In genomic region chr1:75264091-75264880, GRCm38 (mm10) we compare ENCODE assay signal across 9 mouse cellular contexts. TPM values are rescaled to one million over a fixed set of nuclear protein-coding genes. Genes with fewer than 3 reads are reported as not detected.
DNase-seq lines count a peak whose midpoint lies in the region; ATAC-seq and TF ChIP-seq lines count a peak whose summit lies in the region.
"Had no signal": no experiment of that assay in that cellular context is flagged by ENCODE, and none has a peak within 500 bp of the region (broad histone marks: within the 10 kb centered on the region; RNA-seq: fewer than 3 reads in every experiment).

Ptprn (minus strand) TSS chr1:75264502.

- 19% methylated on average over 20 of the region's 32 CpGs for WGBS in embryonic facial prominence, embryonic 14.5 days
- WGBS in midbrain, embryonic 15.5 days = 11% methylated on average over 31 of the region's 32 CpGs

- H3K36me3 ChIP-seq in E14TG2a.4 (ENCODE audit: insufficient read depth, low read length) = no peaks in the 10 kb centered on the region
- H3K36me3 ChIP-seq in embryonic facial prominence, embryonic 14.5 days (ENCODE audit: control insufficient read depth, insufficient read depth, low read length) = no peaks in the 10 kb centered on the region
- H3K36me3 ChIP-seq in midbrain, embryonic 15.5 days (replicated peaks) = no peaks in the 10 kb centered on the region
- H3K36me3 ChIP-seq: limb, embryonic 15.5 days had no signal

- no peak within 1 kb of the TSS for H3K4me2 ChIP-seq in embryonic facial prominence, embryonic 14.5 days (ENCODE audit: low read depth, low read length)
- H3K4me2 ChIP-seq in midbrain, embryonic 15.5 days = peak within 1 kb of the TSS; percentile 79
- H3K4me2 ChIP-seq: limb, embryonic 15.5 days had no signal

- H3K9ac ChIP-seq in embryonic facial prominence, embryonic 14.5 days (ENCODE audit: low read depth, low read length) = no peak within 1 kb of the TSS
- H3K9ac ChIP-seq in midbrain, embryonic 15.5 days = peak within 1 kb of the TSS; percentile 63
- H3K9ac ChIP-seq: limb, embryonic 15.5 days had no signal

- TF ChIP-seq CTCF in E14TG2a.4 (conservative IDR thresholded peaks at IDR 0.05; ENCODE audit: low read length) = 0 out of 2 replicates have a peak, but pooled peaks have one; percentile 10

- H3K9me3 ChIP-seq in E14TG2a.4 (ENCODE audit: low read length) = no peaks in the 10 kb centered on the region
- no peaks in the 10 kb centered on the region for H3K9me3 ChIP-seq in embryonic facial prominence, embryonic 14.5 days (ENCODE audit: control insufficient read depth, low read length)
- no peaks in the 10 kb centered on the region for H3K9me3 ChIP-seq in midbrain, embryonic 15.5 days
- H3K9me3 ChIP-seq: limb, embryonic 15.5 days had no signal

- peak; percentile 37; the same call in 1 of the 2 replicates for ATAC-seq in embryonic facial prominence, embryonic 14.5 days (ENCODE audit: low read depth)
- peak; percentile 85 for ATAC-seq in midbrain, embryonic 15.5 days (replicated peaks)
- ATAC-seq in CD4-positive, CD25-positive, alpha-beta regulatory T cell, adult 4 months = no peak

- H3K4me3 ChIP-seq in E14TG2a.4 (replicated peaks; ENCODE audit: low read length) = peak within 1 kb of the TSS; percentile 80
- peak within 1 kb of the TSS; percentile 15; the same call in 1 of the 2 replicates for H3K4me3 ChIP-seq in embryonic facial prominence, embryonic 14.5 days (ENCODE audit: low read depth, low read length)
- H3K4me3 ChIP-seq in midbrain, embryonic 15.5 days = peak within 1 kb of the TSS; percentile 60
- H3K4me3 ChIP-seq: limb, embryonic 15.5 days had no signal

- H3K27ac ChIP-seq in embryonic facial prominence, embryonic 14.5 days (replicated peaks; ENCODE audit: low read depth, low read length) = no peak within 1 kb of the TSS
- H3K27ac ChIP-seq in midbrain, embryonic 15.5 days = peak within 1 kb of the TSS; percentile 20
- H3K27ac ChIP-seq: limb, embryonic 15.5 days had no signal

- H3K27me3 ChIP-seq in E14TG2a.4 (ENCODE audit: insufficient read depth, low read length) = peaks cover 41% of the 10 kb centered on the region
- H3K27me3 ChIP-seq in embryonic facial prominence, embryonic 14.5 days (replicated peaks; ENCODE audit: control insufficient read depth, insufficient read depth, low read length) = peaks cover 53% of the 10 kb centered on the region
- peaks cover 29% of the 10 kb centered on the region for H3K27me3 ChIP-seq in midbrain, embryonic 15.5 days (replicated peaks)

- peaks cover 19% of the 10 kb centered on the region for H3K4me1 ChIP-seq in E14TG2a.4 (replicated peaks; ENCODE audit: low read depth, low read length)
- no peaks in the 10 kb centered on the region for H3K4me1 ChIP-seq in embryonic facial prominence, embryonic 14.5 days (ENCODE audit: control insufficient read depth, insufficient read depth, low read length)
- peaks cover 8% of the 10 kb centered on the region for H3K4me1 ChIP-seq in midbrain, embryonic 15.5 days

- DNase-seq in adrenal gland, adult 8-10 months = no peak
- DNase-seq in embryonic facial prominence, embryonic 14.5 days (ENCODE audit: low spot score) = no peak
- DNase-seq in layer of hippocampus, adult 18-20 months (ENCODE audit: low spot score in 2 of 2) = peak; percentile 78 to 79
- DNase-seq in kidney, adult 8-10 months = no peak
- no peak for DNase-seq in kidney, postnatal 10 days

RNA-seq across cellular contexts. Expression of gene Ptprn, which starts in this region (rescaled TPM):
- 10 to 100 TPM; 59.0 to 80.7 (median 66.5) TPM for total RNA-seq in adrenal gland, adult 8-10 months (2022)
- 2.0 and 2.9 TPM in 2 replicates for polyA plus RNA-seq in embryonic facial prominence, embryonic 14.5 days (2014; fragmentation: Nextera tagmentation; extraction: Ambion mirVana)
- total RNA-seq in layer of hippocampus, adult 18-20 months (2021) = 100 to 1,000 TPM; 399 to 401 TPM
- polyA plus RNA-seq in midbrain, embryonic 15.5 days (2015; fragmentation: Nextera tagmentation; extraction: Ambion mirVana) = 24.2 and 26.6 TPM in 2 replicates
- polyA plus RNA-seq in CD4-positive, CD25-positive, alpha-beta regulatory T cell, adult 4 months (2017; shearing (Covaris generic)) = under 1 TPM; 0.22 to 0.61 TPM

Comparison
In these comparisons a context has a peak if more than half of its experiments do, and no peak if none do; other contexts are left out.
1. RNA of gene Ptprn (total RNA-seq): 399 to 401 TPM in layer of hippocampus, adult 18-20 months; 59.0 to 80.7 TPM in adrenal gland, adult 8-10 months; every median in the first group is over 4 times any median in the second.
2. H3K4me3 ChIP-seq: peak in every context shown above with its lines; median percentile 80 in E14TG2a.4; 60 in midbrain, embryonic 15.5 days; 15 in embryonic facial prominence, embryonic 14.5 days.
3. DNase-seq: peak in layer of hippocampus, adult 18-20 months (2 of 2); none in adrenal gland, adult 8-10 months (single experiment), embryonic facial prominence, embryonic 14.5 days (single experiment), kidney, adult 8-10 months (0 of 2) and kidney, postnatal 10 days (single experiment).